Mouse (Mus musculus) neural tube, embryonic 11.5 days (tissue): ENCODE results near the gene Hsh2d. TPM values are rescaled to one million over a fixed set of nuclear protein-coding genes. Genes with fewer than 3 reads are reported as not detected.
A peak's percentile ranks its signal among the peaks of the same experiment; 100 is the strongest.

ENCODE experiments used
- ATAC-seq: fragments of 200-750 bp; cut with Nextera tagmentation; 2 replicates; pipeline ENCODE4 v1.8.0; 2017; ENCODE audit warnings: moderate number of reproducible peaks, mild to moderate bottlenecking, moderate TSS enrichment, moderate library complexity; ENCODE audit not compliant: insufficient read depth, low FRiP score, low TSS enrichment
- DNase-seq: peaks from one replicate; pipeline ENCODE4 v3.0.0-alpha.2; 2015; ENCODE audit warnings: low spot score
- H3K27ac ChIP-seq: fragments of 300-500 bp; sonication (generic); 2 replicates; pipeline ENCODE4 v1.5.1; 2014; ENCODE audit warnings: low read depth, mild to moderate bottlenecking, low read length
- H3K27me3 ChIP-seq: fragments of 300-500 bp; sonication (generic); 2 replicates; pipeline ENCODE4 v1.6.1; 2014; ENCODE audit warnings: mild to moderate bottlenecking, low read length, mixed read lengths; ENCODE audit not compliant: control insufficient read depth, insufficient read depth
- H3K36me3 ChIP-seq: fragments of 300-500 bp; sonication (generic); 2 replicates; pipeline ENCODE4 v1.6.1; 2014; ENCODE audit warnings: mild to moderate bottlenecking, low read length, moderate library complexity, mixed read lengths; ENCODE audit not compliant: control insufficient read depth, insufficient read depth
- H3K4me1 ChIP-seq: fragments of 300-500 bp; sonication (generic); 2 replicates; pipeline ENCODE4 v1.6.1; 2014; ENCODE audit warnings: low read length, mixed read lengths; ENCODE audit not compliant: control insufficient read depth, insufficient read depth
- H3K4me2 ChIP-seq: fragments of 300-500 bp; sonication (generic); 2 replicates; pipeline ENCODE4 v1.6.1; 2014; ENCODE audit warnings: low read depth, mild to moderate bottlenecking, moderate library complexity
- H3K4me3 ChIP-seq: fragments of 300-500 bp; sonication (generic); 2 replicates; pipeline ENCODE4 v1.5.1; 2014; ENCODE audit warnings: low read depth, low read length
- H3K9ac ChIP-seq: fragments of 300-500 bp; sonication (generic); 2 replicates; pipeline ENCODE4 v1.6.1; 2014; ENCODE audit warnings: mild to moderate bottlenecking, low read length
- H3K9me3 ChIP-seq: fragments of 300-500 bp; sonication (generic); 2 replicates; pipeline ENCODE4 v1.6.1; 2016; ENCODE audit warnings: low read length; ENCODE audit not compliant: control insufficient read depth
- WGBS: fragments of 180-500 bp; shearing (Covaris S2); extraction: QIAGEN DNeasy Blood & Tissue Kit; methylation state at CpG from one replicate; pipeline ENCODE4 v1.1.7; 2014; 5-methylcytosine and 5-hydroxymethylcytosine counted together
- polyA plus RNA-seq: library from polyadenylated mRNA; unstranded; fragments of >200 nt; fragmentation: Nextera tagmentation; extraction: Ambion mirVana; gene quantifications from 2 replicates; pipeline ENCODE4 v1.2.1, GENCODE M21; 2014

The Hsh2d gene
- polyA plus RNA-seq, 1 experiment from 2014 or later = not detected

DNA sequence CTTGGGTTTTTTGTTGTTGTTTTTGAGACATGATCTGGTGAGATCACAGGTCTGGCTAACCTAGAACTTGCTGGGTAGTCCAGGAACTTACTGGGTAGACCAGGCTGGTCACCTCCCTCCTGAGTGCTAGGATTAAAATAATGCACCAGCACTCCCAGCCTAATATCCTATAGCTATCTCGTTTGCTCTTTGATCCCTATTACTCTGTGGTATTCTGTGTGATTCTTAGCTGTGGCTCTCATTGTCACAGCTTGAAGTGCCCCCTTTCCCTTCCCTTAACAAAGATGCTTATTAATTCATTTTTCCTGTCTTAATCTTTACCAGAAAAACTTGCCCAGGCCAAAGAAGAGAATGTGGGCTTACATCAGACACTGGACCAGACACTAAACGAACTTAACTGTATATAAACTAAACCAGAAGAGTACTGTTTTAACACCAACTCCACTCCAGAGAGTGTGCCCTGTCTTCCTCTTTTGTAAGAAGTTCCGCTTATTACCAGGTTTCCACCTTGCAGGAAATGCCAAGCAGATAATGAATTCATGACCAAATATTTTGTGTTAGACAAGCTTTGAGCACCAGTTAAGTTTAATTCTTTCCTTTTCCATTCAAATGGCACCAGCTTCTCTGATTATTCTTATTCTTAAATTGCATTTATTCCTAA lies 37.9 kb upstream of the Hsh2d start:
- H3K4me2 ChIP-seq = no peak overlapping the region
- no peak overlapping the region for H3K9ac ChIP-seq
- no peaks in the 10 kb centered on the region for H3K27me3 ChIP-seq
- DNase-seq (no peak), ATAC-seq (no peak)
- H3K27ac ChIP-seq = no peak overlapping the region
- peaks cover 5% of the 10 kb centered on the region for H3K36me3 ChIP-seq
- H3K9me3 ChIP-seq = no peaks in the 10 kb centered on the region
- H3K4me1 ChIP-seq = no peaks in the 10 kb centered on the region
- no peak overlapping the region for H3K4me3 ChIP-seq
- WGBS = 88% methylated on average over 3 of the region's 3 CpGs

DNA sequence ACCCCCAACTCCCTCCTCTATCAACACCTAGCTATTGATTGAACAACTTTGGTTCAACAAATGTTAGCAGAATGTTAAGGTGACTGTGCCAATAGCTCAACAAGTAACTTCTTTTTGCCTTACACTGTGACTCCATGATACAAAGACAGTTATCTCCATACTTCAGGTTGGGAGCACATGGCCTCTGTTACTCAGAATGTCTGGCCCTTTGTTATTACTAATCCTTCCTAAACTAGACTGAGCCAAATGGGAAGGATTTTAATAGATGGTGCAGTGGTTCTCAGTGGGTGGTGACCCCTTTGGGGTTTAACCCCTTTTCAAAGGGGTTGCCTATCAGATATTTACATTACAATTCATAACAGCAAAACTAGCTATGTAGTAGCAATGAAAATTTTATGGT lies 36.1 kb upstream of the Hsh2d start:
- DNase-seq = no peak

DNA sequence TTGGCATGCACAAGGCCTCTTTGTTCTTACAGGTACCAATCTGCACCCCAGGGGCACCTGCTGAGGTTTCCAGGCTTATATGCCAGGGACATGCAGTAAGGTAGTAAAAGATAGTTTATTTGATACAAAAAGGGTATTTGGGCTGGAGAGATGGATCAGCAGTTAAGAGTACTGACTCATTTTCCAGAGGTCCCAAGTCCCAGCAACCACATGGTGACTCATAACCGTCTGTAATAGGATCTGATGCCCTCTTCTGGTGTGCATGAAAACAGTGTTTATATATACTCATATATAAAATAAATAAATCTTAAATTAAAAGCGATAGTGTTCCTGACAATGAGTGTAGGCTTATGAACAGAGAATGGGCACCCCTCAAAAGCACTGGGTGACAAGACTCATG lies 31.3 kb upstream of the Hsh2d start:
- Histone ChIP-seq H3K4me3 (no peak overlapping the region), H3K9me3 (no peaks in the 10 kb centered on the region), H3K36me3 (no peaks in the 10 kb centered on the region), H3K4me2 (no peak overlapping the region), H3K4me1 (peaks cover 8% of the 10 kb centered on the region), H3K9ac (no peak overlapping the region), H3K27ac (no peak overlapping the region), H3K27me3 (no peaks in the 10 kb centered on the region)
- DNase-seq = no peak
- 90% methylated on average over 2 of the region's 2 CpGs for WGBS
- ATAC-seq = no peak

More for the DNA sequence above, 36.1 kb upstream of the Hsh2d start:
- H3K9ac ChIP-seq = no peak overlapping the region
- no peak overlapping the region for H3K4me2 ChIP-seq
- no peaks in the 10 kb centered on the region; the same call in 1 of the 2 replicates for H3K36me3 ChIP-seq
- H3K4me3 ChIP-seq = no peak overlapping the region
- no peaks in the 10 kb centered on the region for H3K9me3 ChIP-seq
- H3K27ac ChIP-seq = no peak overlapping the region
- no peaks in the 10 kb centered on the region for H3K27me3 ChIP-seq
- no peaks in the 10 kb centered on the region for H3K4me1 ChIP-seq
- ATAC-seq = no peak

DNA sequence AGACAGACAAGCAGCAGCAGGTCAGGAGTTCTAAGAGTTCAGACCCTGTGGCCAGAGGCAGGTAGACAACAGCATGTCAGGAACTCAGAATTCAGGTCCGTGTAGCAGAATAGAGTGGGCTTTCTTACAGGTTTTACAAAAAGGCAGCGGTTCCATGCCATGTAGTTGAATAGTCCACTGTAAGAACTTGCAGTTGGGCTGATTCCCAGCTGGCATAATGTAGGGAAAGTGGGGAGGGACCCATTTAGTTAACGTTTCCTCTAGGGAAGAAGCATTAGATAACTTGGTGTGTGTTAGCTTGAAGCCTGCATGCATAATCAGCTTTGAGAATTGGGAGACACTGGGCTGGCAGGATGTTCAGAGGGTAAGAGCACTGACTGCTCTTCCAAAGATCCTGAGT lies 30.7 kb upstream of the Hsh2d start:
- Histone ChIP-seq H3K4me1 (peaks cover 8% of the 10 kb centered on the region), H3K27me3 (no peaks in the 10 kb centered on the region), H3K9me3 (no peaks in the 10 kb centered on the region), H3K4me3 (no peak overlapping the region), H3K36me3 (no peaks in the 10 kb centered on the region), H3K4me2 (no peak overlapping the region), H3K9ac (no peak overlapping the region), H3K27ac (no peak overlapping the region)
- no peak for DNase-seq
- no peak for ATAC-seq
- WGBS = 81% methylated on average over 3 of the region's 3 CpGs

DNA sequence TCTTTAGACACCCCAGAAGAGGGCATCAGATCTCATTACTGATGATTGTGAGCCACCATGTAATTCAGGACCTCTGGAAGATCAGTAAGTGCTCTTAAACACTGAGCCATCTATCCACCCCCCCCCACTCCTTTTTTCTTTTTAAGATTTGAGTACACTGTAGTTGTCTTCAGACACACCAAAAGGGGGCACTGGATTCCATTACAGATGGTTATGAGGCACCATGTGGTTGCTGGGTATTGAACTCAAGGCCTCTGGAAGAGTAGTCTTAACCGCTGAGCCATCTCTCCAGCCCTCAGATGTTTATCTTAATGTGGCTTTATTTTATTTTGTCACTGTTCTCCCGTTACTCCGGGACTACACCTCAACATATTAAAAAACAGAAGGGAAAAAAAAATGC lies 29.4 kb upstream of the Hsh2d start:
- H3K4me1 ChIP-seq = peaks cover 8% of the 10 kb centered on the region
- H3K9ac ChIP-seq = no peak overlapping the region
- no peaks in the 10 kb centered on the region for H3K27me3 ChIP-seq
- no peak overlapping the region for H3K27ac ChIP-seq
- H3K9me3 ChIP-seq = no peaks in the 10 kb centered on the region
- H3K4me3 ChIP-seq = no peak overlapping the region
- 75% methylated on average over 3 of the region's 3 CpGs for WGBS
- no peaks in the 10 kb centered on the region; the same call in 1 of the 2 replicates for H3K36me3 ChIP-seq
- no peak for DNase-seq
- H3K4me2 ChIP-seq = peak overlapping the region; percentile 33
- ATAC-seq = no peak

DNA sequence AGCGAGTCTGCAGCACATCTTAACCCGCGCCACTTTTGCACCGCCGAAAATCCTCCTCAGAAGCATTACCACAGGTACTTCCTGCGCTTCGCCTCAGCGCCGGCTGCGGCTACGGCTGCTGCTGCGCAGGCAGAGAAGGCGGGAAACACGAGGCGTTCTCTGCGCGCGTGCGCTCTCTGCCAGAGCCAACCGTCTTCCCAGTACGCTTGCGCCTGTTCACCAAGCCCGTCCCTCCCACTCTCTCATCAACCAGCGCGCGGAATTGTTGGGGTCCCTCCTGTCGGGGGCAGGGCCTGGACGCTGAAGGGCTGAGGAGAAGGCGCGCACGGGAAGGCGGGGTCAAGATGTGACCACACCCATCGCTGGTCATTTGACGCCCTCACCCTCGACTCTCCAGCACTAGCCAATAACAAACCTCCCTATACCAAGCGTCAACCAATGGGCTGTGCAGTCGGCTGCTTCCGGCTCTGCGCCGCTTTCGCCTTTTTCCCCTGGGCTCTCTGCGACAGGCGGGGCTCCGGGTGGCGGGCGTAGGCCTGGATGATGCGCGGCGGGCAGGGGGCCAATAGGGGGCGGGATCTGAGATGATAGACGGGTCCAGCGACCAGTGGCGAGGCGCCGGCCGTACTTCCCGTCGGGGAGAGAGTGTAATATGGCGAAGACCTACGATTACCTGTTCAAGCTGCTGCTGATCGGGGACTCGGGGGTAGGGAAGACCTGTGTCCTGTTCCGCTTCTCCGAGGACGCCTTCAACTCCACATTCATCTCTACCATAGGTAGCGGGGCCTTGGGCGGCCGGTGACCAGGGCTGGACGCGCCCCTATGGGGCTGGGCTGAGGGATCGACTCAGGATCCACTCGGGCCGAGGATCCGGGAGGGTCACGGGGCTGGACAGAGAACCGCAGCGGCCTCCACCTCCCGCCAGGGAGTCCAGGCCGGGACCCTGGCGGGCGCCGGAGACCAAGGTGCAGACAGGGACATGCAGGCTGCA lies 28.4 kb upstream of the Hsh2d start, which contains the start of gene Rab8a:
TSS of gene Rab8a (plus strand) at position 494 of the 991 bp plus-strand sequence.
- Histone ChIP-seq H3K9me3 (no peaks in the 10 kb centered on the region), H3K9ac (peak within 1 kb of the TSS; percentile 86), H3K4me2 (peak within 1 kb of the TSS; percentile 72), H3K4me3 (peak within 1 kb of the TSS; percentile 95), H3K27me3 (no peaks in the 10 kb centered on the region), H3K27ac (0 out of 2 replicates have a peak within 1 kb of the TSS, but pooled peaks have one; percentile 45), H3K36me3 (no peaks in the 10 kb centered on the region; the same call in 1 of the 2 replicates), H3K4me1 (peaks cover 8% of the 10 kb centered on the region)
- WGBS = under 1% methylated on average over 82 of the region's 82 CpGs
- ATAC-seq = peak; percentile 99
- peak; percentile 99 for DNase-seq

DNA sequence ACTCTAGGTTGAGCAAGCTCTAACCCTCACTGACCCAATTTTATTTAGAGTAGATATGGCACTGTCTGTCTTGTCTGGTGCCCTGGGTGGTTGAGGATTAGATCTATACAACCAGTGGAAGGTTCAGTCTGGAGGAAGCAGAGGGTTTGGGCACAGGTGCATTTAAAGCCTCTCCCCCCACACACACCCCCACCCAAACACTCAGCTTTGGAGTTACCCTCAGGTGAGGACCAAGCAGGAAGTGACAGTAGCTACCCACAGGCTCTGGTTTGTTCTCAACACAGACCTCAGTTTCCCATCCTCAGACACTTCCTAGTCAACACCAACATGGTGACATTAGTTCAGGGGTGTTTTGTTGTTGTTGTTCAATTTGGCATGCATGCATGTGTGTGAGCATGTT lies 26.6 kb upstream of the Hsh2d start:
- Histone ChIP-seq H3K4me3 (no peak overlapping the region), H3K4me1 (peaks cover 8% of the 10 kb centered on the region), H3K27ac (no peak overlapping the region), H3K4me2 (no peak overlapping the region), H3K36me3 (no peaks in the 10 kb centered on the region; the same call in 1 of the 2 replicates), H3K9ac (no peak overlapping the region), H3K27me3 (no peaks in the 10 kb centered on the region), H3K9me3 (no peaks in the 10 kb centered on the region)
- ATAC-seq = no peak
- no peak for DNase-seq

DNA sequence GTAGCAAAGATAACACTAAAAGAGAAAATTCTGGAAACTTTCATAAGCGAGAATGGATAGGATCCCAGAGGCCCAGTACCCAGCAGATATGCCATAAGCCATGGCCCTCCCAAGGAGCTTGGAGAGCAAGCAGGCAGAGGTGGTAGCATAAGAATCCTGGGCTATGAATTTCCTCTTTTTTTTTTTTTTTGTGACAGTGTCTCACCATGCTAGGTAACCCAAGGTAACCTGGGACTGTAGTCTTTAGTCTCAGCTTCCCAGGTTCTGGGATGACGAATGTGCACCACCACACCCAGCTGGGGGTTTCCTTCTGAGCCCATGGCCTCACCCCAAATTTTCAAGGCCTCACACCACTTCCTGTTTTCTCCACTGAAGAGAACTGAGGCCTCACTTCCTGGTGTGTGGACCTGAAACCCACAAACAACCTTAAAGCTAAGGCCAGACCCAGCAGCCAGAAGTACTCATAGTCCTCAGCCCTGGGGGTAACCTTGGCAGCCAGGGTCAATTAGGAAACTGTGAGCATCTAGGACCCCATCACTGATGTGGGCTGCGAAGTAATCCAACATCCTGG lies 20.3 kb upstream of the Hsh2d start:
- Histone ChIP-seq H3K4me3 (no peak overlapping the region), H3K9me3 (no peaks in the 10 kb centered on the region), H3K9ac (no peak overlapping the region), H3K27ac (no peak overlapping the region), H3K4me1 (no peaks in the 10 kb centered on the region), H3K27me3 (no peaks in the 10 kb centered on the region), H3K36me3 (peaks cover 22% of the 10 kb centered on the region), H3K4me2 (no peak overlapping the region)
- ATAC-seq = no peak
- DNase-seq = no peak
- WGBS = 93% methylated on average over 3 of the region's 3 CpGs
